Mouse (Mus musculus) CH12.LX (cell line): ENCODE results near the gene Gm10160.

Experiments used
- CTCF ChIP-seq, 2 experiments: IDR thresholded peaks in 1 of 2; conservative IDR thresholded peaks in 1 of 2; 2 replicates each; pipeline ENCODE4 v1.5.1; 2011 to 2012; ENCODE audit warnings: low read depth in 2 of 2, low read length in 2 of 2, improper control_type of control experiment in 1 of 2, inconsistent platforms in 1 of 2, mild to moderate bottlenecking in 1 of 2, moderate library complexity in 1 of 2
- GABPA ChIP-seq: IDR thresholded peaks from 2 replicates; pipeline ENCODE4 v1.6.1; 2012; ENCODE audit warnings: low read depth, low read length, improper control_type of control experiment, inconsistent platforms; ENCODE audit not compliant: insufficient replicate concordance
- MYC ChIP-seq: IDR thresholded peaks from 2 replicates; pipeline ENCODE4 v1.6.1; 2011; ENCODE audit warnings: low read depth, mild to moderate bottlenecking, improper control_type of control experiment, low read length
- POLR2A ChIP-seq: IDR thresholded peaks from 2 replicates; pipeline ENCODE4 v1.6.1; 2011; ENCODE audit warnings: low read depth, mild to moderate bottlenecking, improper control_type of control experiment, low read length
- SMC3 ChIP-seq: IDR thresholded peaks from 2 replicates; pipeline ENCODE4 v1.6.1; 2011; ENCODE audit warnings: low read depth, low read length, improper control_type of control experiment
- TBP ChIP-seq: conservative IDR thresholded peaks from 2 replicates; pipeline ENCODE4 v1.6.1; 2011; ENCODE audit warnings: low read depth, low read length, improper control_type of control experiment
- UBTF ChIP-seq: IDR thresholded peaks from 2 replicates; pipeline ENCODE4 v1.6.1; 2012; ENCODE audit warnings: low read depth, mild to moderate bottlenecking, inconsistent platforms, low read length, improper control_type of control experiment, moderate library complexity
- ZMIZ1 ChIP-seq: IDR thresholded peaks from 2 replicates; pipeline ENCODE4 v1.6.1; 2012; ENCODE audit warnings: low read depth, mild to moderate bottlenecking, inconsistent platforms, low read length, improper control_type of control experiment

- no peak for TF ChIP-seq POLR2A
- TF ChIP-seq MYC = no peak
- no peak for TF ChIP-seq UBTF
- TF ChIP-seq ZMIZ1 = no peak
- TF ChIP-seq TBP = no peak
- peak; percentile 86 for TF ChIP-seq SMC3
- no peak for TF ChIP-seq GABPA
- peak; percentile 48 to 87 for TF ChIP-seq CTCF (conservative IDR thresholded peaks at IDR 0.05 in 1 of 2, IDR thresholded peaks at IDR 0.05 in 1 of 2; ENCODE audit: low read depth in 2 of 2, low read length in 2 of 2)
Measured at GRCm38 (mm10) chr7:81868158-81868557, 12.6 kb upstream of the Gm10160 start.
